Mouse (Mus musculus) stomach, postnatal 0 days (tissue): ENCODE results near the gene Trmt112. TPM values are rescaled to one million over a fixed set of nuclear protein-coding genes. Genes with fewer than 3 reads are reported as not detected.

ENCODE experiments used
- ATAC-seq: fragments of 200-750 bp; cut with Nextera tagmentation; 2 replicates; pipeline ENCODE4 v1.8.0; 2017; ENCODE audit not compliant: low FRiP score, low TSS enrichment
- DNase-seq: peaks from one replicate; pipeline ENCODE4 v3.0.0-alpha.2; 2016; ENCODE audit warnings: low spot score
- H3K27ac ChIP-seq: fragments of 300-500 bp; sonication (generic); replicated peaks from 2 replicates; pipeline ENCODE4 v1.5.1; 2014; ENCODE audit warnings: mild to moderate bottlenecking, control low read depth
- H3K27me3 ChIP-seq: fragments of 300-500 bp; sonication (generic); 2 replicates; pipeline ENCODE4 v1.6.1; 2014; ENCODE audit warnings: low read length; ENCODE audit not compliant: control insufficient read depth, insufficient read depth
- H3K36me3 ChIP-seq: fragments of 300-500 bp; sonication (generic); 2 replicates; pipeline ENCODE4 v1.6.1; 2014; ENCODE audit warnings: low read length, mixed read lengths; ENCODE audit not compliant: control insufficient read depth, insufficient read depth
- H3K4me1 ChIP-seq: fragments of 300-500 bp; sonication (generic); replicated peaks from 2 replicates; pipeline ENCODE4 v1.6.1; 2014; ENCODE audit warnings: antibody characterized with exemption; ENCODE audit not compliant: control insufficient read depth, insufficient read depth
- H3K4me2 ChIP-seq: fragments of 300-500 bp; sonication (generic); replicated peaks from 2 replicates; pipeline ENCODE4 v1.6.1; 2014; ENCODE audit warnings: low read depth, mild to moderate bottlenecking, control low read depth, moderate library complexity
- H3K4me3 ChIP-seq: fragments of 300-500 bp; sonication (generic); 2 replicates; pipeline ENCODE4 v1.5.1; 2014; ENCODE audit warnings: low read depth, low read length, control low read depth
- H3K9ac ChIP-seq: fragments of 300-500 bp; sonication (generic); 2 replicates; pipeline ENCODE4 v1.6.1; 2014; ENCODE audit warnings: mild to moderate bottlenecking, low read length, control low read depth, mixed read lengths
- H3K9me3 ChIP-seq: fragments of 300-500 bp; sonication (generic); 2 replicates; pipeline ENCODE4 v1.6.1; 2016; ENCODE audit warnings: low read length; ENCODE audit not compliant: control insufficient read depth
- CTCF ChIP-seq: IDR thresholded peaks from 2 replicates; pipeline ENCODE4 v1.5.1; 2016; ENCODE audit warnings: antibody characterized with exemption, low read depth, mild to moderate bottlenecking, moderate library complexity
- EP300 ChIP-seq: optimal IDR thresholded peaks from 2 replicates; pipeline ENCODE3; 2016; ENCODE audit warnings: antibody characterized with exemption
- WGBS: fragments of 180-500 bp; shearing (Covaris S2); extraction: QIAGEN DNeasy Blood & Tissue Kit; methylation state at CpG from one replicate; pipeline ENCODE4 v1.1.7; 2014; 5-methylcytosine and 5-hydroxymethylcytosine counted together
- polyA plus RNA-seq: library from polyadenylated mRNA; unstranded; fragments of >200 nt; fragmentation: Nextera tagmentation; extraction: Ambion mirVana; gene quantifications from 2 replicates; pipeline ENCODE4 v1.2.1, GENCODE M21; 2015

Gene Trmt112
- polyA plus RNA-seq, 1 experiment from 2014 or later, result 85.9 TPM

DNA sequence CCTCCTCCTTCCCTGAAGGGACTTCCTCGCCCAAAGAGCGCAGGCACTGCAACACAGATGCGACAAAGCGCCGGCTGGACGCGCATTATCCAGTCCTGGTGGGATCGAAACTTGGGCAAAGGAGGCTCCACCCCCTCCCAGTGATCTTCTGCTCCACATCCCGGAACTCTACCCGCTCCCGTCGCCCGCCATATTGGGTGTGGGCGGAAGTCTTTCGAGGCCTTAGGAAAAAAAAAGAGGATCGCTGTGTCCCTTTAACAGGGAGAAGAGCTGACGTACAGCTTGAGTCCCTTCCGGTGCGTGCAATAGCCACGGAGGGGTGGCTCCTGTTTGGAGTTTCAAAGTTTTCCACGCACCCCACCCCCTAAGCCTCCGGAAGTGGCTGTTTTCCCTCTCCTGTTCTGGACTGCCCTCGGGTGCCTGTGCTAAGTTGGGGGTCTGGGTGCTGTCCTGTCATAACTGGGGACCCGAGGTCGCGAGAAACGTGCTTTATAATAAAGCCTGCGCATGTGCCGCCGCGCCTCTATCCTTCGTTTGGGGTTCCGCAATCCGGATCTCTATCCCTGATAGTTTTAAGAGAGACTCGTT is 42.0 kb downstream of the Trmt112 start:
- H3K9me3 ChIP-seq, result no peaks in the 10 kb centered on the region
- under 1% methylated on average over 35 of the region's 35 CpGs for WGBS

DNA sequence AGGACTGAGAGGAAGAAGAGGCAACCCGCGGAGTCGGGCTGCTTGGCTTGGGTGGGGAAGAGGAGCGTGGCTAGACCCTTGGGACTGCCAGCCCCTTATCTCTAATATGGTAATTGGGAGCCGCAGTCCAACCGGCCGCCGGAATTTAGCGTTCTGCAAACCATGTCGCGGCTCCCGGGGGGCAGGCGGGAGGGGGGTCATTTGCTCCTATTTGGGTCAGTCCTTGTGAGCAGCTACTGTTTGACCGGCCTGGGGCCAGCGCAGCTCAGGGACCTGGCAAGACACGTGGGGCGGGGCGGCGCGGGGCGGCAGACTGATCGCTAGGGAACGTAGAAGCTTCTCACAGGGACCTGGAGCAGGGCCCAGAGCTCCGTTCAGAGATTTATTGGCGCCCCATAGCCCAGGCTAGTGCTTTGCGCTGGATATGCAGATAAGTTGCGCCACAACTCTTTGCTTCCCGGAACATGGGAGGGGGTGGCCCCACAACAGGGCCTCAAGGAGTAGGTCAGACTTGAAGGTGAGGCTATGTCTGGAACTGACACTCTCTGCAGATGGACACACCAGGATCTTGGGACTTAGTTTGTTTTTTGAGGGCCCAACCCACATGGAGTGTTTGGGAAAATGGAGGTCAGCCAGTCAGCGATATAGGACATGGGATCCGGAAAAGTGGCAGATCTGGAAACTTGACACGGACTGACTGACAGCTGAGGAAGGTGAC is 42.7 kb downstream of the Trmt112 start:
- TF ChIP-seq EP300, result no peak
- no peak for TF ChIP-seq CTCF
- peak overlapping the region; percentile 65 for H3K4me3 ChIP-seq
- peak overlapping the region; percentile 94 for H3K27ac ChIP-seq
- H3K4me1 ChIP-seq, result peaks cover 6% of the 10 kb centered on the region; the same call in 1 of the 2 replicates
- 2% methylated on average over 31 of the region's 31 CpGs for WGBS
- peak overlapping the region; percentile 61 for H3K9ac ChIP-seq
- no peaks in the 10 kb centered on the region for H3K27me3 ChIP-seq
- peak overlapping the region; percentile 89 for H3K4me2 ChIP-seq
- peak; percentile 62 for ATAC-seq
- H3K9me3 ChIP-seq, result no peaks in the 10 kb centered on the region
- H3K36me3 ChIP-seq, result peaks cover 19% of the 10 kb centered on the region
- DNase-seq, result peak; percentile 86

More for the DNA sequence above, 42.0 kb downstream of the Trmt112 start:
- Histone ChIP-seq H3K4me3 (peak overlapping the region; percentile 65), H3K27me3 (no peaks in the 10 kb centered on the region), H3K9ac (peak overlapping the region; percentile 79), H3K4me1 (peaks cover 6% of the 10 kb centered on the region; the same call in 1 of the 2 replicates), H3K36me3 (peaks cover 14% of the 10 kb centered on the region), H3K4me2 (peak overlapping the region; percentile 89), H3K27ac (peak overlapping the region; percentile 94)
- peak; percentile 93 for TF ChIP-seq EP300
- no peak for TF ChIP-seq CTCF
- ATAC-seq (peak; percentile 73), DNase-seq (peak; percentile 95)

DNA sequence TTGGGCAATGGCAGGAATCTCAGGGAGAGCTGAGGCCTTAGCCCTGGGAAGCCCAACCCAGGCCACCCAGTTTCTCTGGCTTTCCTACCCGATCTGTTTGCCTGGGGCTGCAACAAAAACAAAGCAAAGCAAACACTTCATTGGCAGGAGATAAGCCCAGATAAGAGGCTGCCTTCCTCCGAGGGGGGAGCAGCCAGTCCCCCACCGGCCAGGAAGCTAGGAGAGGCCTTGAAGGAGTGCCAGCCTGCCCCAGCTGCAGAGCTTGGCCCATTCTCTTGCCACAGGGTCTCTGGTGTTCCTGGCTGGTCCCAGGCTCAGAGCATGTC is 43.2 kb downstream of the Trmt112 start:
- H3K27ac ChIP-seq, result peak overlapping the region; percentile 94
- TF ChIP-seq CTCF, result peak; percentile 2; the same call in 1 of the 2 replicates
- peak; percentile 81 for TF ChIP-seq EP300
- DNase-seq (peak; percentile 85), ATAC-seq (peak; percentile 49)
- no peaks in the 10 kb centered on the region for H3K27me3 ChIP-seq
- 0 out of 2 replicates have a peak overlapping the region, but pooled peaks have one; percentile 65 for H3K4me3 ChIP-seq
- peaks cover 20% of the 10 kb centered on the region for H3K36me3 ChIP-seq
- peak overlapping the region; percentile 19; the same call in 1 of the 2 replicates for H3K9ac ChIP-seq
- peak overlapping the region; percentile 89 for H3K4me2 ChIP-seq
- WGBS, result 11% methylated on average over 3 of the region's 3 CpGs
- peaks cover 6% of the 10 kb centered on the region; the same call in 1 of the 2 replicates for H3K4me1 ChIP-seq
- no peaks in the 10 kb centered on the region for H3K9me3 ChIP-seq

DNA sequence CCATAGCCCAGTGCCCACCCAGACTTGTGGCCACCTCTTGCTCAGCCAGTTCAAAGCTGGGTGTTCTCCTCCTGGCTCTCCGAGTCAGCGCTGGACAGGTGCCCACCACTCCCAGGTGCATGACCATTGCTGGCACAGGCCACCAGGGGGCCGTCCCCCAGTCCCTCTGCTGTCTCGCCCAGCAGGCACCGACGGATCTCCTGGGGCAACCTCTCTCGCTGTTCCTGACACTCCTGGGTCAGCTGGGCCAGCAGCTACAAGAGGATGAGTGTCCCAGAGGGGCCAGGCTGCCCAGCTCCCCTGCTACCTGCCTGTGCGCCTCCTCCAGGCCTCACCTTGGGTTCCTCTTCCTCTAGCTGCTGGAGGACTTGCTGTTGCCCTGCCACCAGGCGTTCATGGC is 44.5 kb downstream of the Trmt112 start:
- Histone ChIP-seq H3K36me3 (peaks cover 32% of the 10 kb centered on the region), H3K4me2 (no peak overlapping the region), H3K4me3 (no peak overlapping the region), H3K27ac (0 out of 2 replicates have a peak overlapping the region, but pooled peaks have one; percentile 25), H3K27me3 (no peaks in the 10 kb centered on the region), H3K9me3 (no peaks in the 10 kb centered on the region), H3K4me1 (peaks cover 6% of the 10 kb centered on the region; the same call in 1 of the 2 replicates), H3K9ac (no peak overlapping the region)
- ATAC-seq, result no peak
- WGBS, result 44% methylated on average over 9 of the region's 9 CpGs
- peak; percentile 81 for DNase-seq
- TF ChIP-seq EP300 (no peak), CTCF (peak; percentile 70)

DNA sequence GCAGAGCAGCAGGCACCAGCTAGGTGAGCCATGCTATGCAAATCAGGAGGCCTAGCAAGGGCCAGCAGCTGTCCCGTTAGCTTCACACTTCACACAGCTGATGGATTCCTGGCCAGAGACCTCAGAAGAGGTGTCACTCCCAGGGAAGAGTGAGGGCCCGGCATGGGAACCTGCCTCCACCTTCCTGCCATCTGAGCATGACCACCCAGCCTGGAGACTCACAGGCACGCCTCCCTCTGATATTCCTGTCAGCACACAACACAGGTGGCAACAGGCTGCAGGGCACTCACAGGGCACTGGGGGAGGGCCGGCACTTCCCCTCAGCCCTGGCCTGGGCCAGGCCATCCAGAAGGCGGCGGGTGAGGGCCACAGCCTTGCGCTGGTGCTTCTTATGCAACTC is 45.9 kb downstream of the Trmt112 start:
- peaks cover 38% of the 10 kb centered on the region for H3K36me3 ChIP-seq
- peak overlapping the region; percentile 31; the same call in 1 of the 2 replicates for H3K9ac ChIP-seq
- no peak overlapping the region for H3K27ac ChIP-seq

More for the DNA sequence above, 45.9 kb downstream of the Trmt112 start:
- H3K4me1 ChIP-seq, result peaks cover 6% of the 10 kb centered on the region; the same call in 1 of the 2 replicates
- H3K4me2 ChIP-seq, result no peak overlapping the region
- no peaks in the 10 kb centered on the region for H3K9me3 ChIP-seq
- H3K27me3 ChIP-seq, result no peaks in the 10 kb centered on the region
- no peak overlapping the region for H3K4me3 ChIP-seq
- TF ChIP-seq EP300 (no peak), CTCF (no peak)
- ATAC-seq, result no peak
- no peak for DNase-seq
- 79% methylated on average over 7 of the region's 7 CpGs for WGBS
